Mouse (Mus musculus): ENCODE data around the gene C5ar2. TPM values are rescaled to one million over a fixed set of nuclear protein-coding genes. Genes with fewer than 3 reads are reported as not detected.
"Not testable (repeated sequence)": the region's sequence is repeated elsewhere in the genome, so short reads cannot be mapped to it uniquely, and the experiment has no call there.

The C5ar2 gene
- 1 to 10 TPM in 2 of 4 experiments, under 1 TPM in 2; 0.54 to 1.7 (median 1.1) TPM for total RNA-seq (2022)

DNA sequence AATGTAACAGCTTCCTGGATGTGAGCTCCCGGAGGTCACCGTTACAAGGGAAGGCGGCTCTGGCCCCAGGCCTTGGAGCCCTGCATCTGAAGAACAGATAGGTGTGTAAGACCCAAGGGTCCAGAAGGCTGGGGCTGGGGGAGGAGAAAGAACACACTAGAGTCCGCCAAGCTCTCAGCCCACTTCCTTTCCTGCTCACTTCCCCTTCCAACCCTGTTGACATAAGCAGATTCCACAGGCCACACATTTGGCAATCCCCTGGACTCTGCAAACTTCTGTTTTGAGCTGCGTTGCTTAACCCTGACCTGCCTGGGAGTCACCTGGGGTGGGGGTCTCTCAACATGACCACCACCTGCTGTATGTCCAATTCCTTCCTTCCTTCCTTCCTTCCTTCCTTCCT is at the start of gene C5ar2:
C5ar2 (minus strand) TSS at position 88 of the 400 bp plus-strand sequence.
- DNase-seq (ENCODE audit: low spot score in 2 of 2): no peak

DNA sequence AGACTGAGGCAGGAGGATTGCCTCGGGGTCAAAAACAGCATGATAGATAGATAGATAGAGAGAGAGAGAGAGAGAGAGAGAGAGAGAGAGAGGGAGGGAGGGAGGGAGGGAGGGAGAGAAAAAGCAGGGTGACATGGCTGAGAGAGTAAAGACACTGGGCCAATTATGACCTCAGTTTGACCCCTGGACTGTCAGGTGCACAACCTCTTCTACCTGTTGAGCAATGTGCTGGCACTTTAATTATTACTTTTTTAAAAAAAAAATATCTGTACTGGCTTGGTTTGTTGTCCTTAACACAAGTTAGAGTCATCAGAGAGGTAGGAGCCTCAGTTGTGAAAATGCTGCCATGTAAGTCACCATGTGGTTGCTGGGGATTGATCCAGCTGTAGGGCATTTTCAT is 43.8 kb upstream of the C5ar2 start:
- no peak for DNase-seq (ENCODE audit: low spot score in 2 of 2)

DNA sequence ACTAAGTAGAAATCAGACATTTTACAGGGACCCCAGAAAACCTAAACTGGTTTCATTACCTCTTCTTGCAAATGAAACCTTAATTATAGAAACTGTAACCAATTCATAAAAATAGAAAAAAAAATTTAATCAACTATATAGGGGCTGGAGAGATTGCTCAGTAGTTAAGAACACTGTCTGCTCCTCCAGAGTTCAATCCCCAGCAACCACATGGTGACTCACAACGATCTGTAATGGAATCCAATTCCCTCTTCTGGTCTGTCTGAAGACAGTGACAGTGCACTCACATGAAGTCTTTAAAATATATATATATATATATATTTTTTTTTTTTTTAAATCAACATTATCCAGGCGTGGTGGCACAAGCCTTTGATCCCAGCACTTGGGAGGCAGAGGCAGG is 43.1 kb upstream of the C5ar2 start:
- no peak for DNase-seq (ENCODE audit: low spot score in 2 of 2)

DNA sequence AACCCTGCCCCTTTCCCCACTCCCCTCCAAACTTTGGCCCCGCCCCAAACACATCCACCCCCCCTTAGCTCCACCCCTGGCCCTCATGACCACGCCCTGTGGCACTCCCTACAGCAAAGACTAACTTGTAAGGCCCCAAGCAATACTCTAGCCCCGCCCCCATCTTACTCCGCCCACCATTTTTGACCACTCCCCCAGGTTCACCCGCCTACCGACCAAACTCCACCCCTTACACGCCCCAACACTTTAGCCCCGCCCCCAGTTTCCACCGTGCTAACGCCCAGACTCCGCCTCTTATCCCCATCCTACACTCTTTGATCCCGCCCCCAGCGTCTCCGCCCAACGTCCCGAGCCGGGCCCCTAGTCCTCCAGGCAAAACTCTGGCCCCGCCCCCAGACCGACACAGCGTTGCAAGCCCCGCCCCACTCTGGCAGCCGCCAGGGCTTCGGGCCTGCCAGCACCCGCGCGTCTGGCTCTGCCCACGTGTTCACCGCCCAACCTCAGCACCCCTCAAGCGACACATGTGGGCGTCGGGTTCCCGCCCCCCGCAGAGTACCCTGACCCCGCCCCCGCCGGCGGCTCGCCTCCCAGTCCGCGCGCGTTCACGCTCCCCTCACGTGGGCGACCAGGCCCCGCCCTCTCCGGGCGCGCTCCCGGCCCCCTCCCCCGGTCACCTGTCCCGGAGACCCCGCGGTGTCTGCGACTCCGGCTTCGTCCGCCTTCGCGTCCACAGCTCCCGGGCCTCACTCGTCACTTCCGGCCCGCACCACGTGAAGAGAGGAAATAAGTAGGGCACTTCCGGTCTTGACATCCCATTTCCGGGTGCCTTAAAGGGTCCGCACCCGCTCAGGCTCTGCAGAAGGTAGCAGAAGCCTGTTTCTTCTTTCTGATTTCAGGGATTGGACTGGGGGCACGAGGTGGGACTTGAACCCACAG is 42.3 kb upstream of the C5ar2 start, which contains the start of gene Ccdc9:
Ccdc9 (minus strand) TSS at position 770 of the 936 bp plus-strand sequence.
- peak; percentile 99 for DNase-seq (ENCODE audit: low spot score in 2 of 2)

DNA sequence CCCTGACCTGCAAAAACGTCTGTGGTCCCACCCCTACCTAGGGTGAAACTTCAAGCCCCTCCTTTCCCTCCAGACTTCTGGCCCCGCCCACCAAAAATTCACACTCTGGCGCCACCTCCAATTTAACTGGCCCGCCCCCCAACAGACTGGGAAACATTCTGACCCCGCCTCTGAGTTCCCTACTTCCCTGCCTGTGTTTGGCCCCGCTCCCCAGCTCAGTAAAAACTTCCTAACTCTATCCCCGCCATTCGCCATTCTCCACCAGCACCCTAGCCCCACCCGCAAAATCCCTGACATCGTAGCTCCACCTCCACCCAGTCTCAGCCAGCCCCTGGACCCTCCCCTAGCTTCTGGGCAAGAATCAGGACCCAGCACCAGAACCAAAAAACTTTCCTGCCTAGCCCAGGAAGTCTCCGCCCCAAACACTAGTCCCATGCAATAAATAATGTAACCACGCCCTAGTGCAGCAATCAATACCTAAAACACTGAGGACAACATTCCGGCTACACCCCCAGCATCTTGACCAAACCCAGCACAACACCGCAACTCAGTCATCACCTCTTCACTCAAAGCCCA is 41.6 kb upstream of the C5ar2 start:
- peak; percentile 40 to 64 for DNase-seq (ENCODE audit: low spot score in 2 of 2)

DNA sequence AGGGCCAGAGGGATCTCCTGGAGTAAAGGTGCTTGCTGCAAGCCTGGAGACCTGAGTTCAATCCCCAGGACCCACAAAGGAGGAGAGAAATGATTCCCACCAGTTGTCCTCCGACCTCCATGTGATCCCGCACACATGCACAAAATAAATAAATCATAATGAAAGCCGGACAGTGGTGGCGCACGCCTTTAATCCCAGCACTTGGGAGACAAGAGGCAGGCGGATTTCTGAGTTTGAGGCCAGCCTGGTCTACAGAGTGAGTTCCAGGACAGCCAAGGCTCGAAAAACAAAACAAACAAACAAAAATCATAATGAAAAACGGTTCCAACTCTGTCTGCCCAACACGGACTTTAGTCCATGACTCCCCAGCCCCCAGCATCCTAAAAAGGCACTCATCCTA is 41.0 kb upstream of the C5ar2 start:
- no peak for DNase-seq (ENCODE audit: low spot score in 2 of 2)

DNA sequence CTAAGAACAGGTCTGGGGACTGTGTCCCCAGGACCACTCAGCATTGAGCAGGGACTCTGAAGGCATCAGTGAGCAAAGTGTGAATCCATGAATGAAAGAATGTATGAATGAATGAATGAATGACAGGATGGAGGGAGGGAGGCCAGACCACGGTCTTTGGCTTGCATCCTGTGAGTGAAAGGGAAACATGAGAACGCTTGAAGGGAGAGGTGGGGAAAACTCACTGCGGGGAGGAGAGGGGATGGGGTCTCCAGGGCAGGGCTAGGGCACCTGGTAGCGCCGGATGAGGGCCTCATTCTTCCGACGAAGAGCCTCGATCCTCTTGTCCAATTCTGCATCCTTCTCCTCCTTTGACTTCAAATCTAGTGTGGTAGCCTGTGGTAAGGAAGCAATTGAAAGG is 40.0 kb upstream of the C5ar2 start:
- no peak for DNase-seq (ENCODE audit: low spot score in 2 of 2)

DNA sequence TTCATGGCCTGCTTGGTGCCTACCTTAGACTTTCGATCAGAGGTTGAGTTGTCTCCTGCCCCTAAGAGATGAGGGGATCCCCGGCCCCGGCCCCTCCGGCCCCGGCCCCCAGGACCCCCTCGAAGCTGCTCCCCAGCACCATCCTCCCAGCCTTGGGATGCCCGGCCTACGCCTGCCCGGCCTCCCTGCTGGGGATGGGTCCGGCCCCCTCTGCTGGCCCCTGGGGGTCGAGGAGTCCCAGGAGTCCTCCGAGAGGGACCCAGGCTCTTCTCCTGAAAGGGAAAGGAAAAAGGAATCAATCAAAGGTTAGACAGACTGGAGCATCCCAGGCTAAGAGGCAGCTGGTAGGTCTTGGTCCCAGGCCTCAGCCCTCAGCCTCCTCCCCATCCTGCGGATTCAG is 38.4 kb upstream of the C5ar2 start:
- no peak for DNase-seq (ENCODE audit: low spot score in 2 of 2)

DNA sequence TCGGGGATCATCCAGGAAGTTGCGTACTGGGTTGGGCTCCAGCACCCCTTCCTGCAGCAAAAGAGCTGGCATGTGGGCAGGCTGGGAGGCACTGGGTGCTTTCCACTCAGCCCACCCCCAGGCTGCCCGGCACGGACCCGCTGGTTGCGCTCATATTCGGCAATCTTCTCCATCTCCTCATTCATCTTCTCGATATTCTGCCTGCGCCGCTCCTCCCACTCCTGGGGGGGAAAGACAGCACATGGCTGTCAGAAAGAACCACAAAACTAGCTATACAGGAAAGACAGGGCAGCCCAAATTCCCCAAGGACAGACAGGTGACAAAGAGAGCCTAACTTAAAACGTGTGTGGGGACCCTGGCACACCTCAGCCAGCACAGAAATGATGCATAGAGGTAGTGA is 36.8 kb upstream of the C5ar2 start:
- no peak for DNase-seq (ENCODE audit: low spot score in 2 of 2)

DNA sequence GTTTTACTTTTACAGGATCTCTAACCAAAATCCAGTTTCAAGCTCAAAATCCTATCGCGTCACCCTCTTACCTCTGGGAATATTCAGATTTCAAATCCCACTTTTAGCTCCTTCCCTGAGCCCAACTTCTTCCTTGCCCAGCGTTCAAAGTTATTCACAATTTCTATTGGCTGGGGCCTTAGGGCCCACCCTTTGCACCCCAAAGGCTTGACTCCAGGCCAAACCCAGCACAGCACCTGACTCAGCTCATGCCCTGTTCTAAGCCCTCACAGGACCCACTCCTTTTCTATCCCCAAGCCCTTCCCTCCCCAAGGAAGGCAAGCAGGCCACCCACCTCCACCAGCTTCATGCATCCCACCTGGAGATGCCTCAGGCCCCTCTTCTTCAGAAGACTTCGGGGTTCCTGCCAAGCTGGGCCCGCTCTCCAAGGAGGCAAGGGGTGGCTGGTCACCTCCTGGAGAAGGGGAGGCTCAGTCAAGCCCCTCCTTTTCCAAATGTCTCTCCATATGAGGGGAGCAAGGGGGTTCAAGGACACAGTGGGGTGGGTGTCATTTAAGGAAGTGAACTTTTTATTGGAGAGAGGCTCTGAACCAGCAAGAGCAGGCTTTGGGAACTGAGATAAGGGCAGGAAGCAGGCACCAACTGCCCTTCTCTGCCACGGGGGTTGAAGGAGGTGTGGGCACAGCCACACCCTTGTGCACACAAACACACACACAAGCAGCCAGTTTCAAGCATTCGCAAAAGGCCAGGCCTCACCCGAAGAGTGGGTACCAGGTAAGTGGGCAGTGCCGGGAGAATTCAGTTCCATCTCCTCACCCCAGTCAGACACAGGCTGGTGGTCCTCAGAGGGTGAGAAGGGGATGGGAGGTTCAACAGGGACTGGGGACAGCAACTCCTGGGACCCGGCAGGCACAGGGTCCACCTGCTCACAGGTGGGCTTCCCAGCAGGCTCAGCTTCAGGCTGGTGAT is 31.3 kb upstream of the C5ar2 start:
- no peak for DNase-seq (ENCODE audit: low spot score in 2 of 2)

DNA sequence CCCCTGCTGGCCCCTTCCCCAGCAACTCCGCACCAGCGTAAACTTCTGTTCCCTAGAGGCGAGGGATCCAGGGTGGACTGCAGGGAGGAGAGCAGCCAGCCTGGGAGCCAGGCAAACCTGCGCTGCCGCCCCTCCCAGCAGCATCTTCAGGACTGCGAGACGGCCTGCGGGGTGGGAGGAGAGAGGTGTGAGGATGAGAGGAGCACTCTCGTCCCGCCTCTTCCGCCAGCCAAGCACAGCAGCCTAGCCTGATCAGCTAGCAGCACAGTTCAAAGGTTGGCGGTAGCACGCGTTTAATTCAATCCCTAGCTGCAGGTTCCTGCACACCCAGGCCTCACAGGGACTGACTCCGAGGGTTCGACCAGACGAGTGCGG is 29.8 kb upstream of the C5ar2 start:
- DNase-seq (ENCODE audit: low spot score in 2 of 2): peak in 1 of 2 experiments; percentile 49

DNA sequence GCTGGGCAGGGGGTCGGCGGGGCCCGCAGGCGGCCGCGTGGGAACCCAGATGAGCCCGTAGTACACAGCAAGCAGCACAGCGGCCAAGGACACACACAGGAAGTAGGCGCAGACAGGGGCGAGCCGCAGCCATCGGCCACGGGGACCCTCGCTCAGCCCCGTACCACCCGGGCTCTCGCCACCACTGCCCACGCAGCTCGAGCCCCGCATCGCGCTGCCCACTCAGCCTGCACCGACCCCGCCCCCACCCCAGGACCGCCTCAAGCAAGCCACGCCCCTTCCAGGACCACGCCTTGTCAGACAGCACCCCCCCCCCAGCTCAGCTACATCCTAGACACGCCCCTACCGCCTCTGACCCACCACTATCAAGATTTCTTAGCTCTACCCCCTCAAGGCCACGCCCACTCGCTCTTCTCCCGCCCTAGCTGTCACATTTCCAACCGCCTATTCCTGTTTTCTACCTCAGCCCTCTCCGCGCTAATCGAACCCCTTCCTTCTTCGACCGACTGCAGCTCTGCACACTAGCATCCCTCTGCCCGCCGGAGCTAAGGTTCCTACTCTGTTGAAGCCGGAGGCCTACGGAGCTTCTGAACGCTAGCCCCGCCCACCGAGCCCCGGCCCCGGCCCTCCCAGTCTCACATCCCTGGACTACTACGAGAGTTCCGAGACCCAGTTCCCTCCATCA is 29.3 kb upstream of the C5ar2 start, which contains the start of gene Inafm1:
Inafm1 (minus strand) TSS at position 537 of the 685 bp plus-strand sequence.
- DNase-seq (ENCODE audit: low spot score in 2 of 2): peak; percentile 78 to 82

DNA sequence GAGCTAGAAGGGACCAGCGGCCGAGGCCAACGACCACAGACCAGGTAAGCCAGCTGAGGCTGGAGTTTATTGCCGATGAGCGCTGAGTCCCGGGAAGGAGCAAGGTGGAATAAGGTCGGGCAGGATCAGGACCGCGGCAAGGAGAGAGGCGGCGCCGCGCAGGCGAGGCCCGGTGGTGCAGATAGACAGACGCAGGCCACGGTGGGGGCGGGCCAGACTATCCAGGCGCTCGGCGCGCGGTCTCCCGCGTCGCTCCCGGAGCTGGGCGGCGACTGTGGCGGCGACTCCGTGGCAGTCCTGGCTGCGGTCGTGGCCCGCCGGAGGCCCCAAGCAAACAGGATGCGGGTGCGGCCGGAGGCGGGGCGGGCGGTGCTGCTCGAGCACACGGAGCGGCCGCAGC is 28.7 kb upstream of the C5ar2 start:
- DNase-seq (ENCODE audit: low spot score in 2 of 2): peak; percentile 42 to 54

DNA sequence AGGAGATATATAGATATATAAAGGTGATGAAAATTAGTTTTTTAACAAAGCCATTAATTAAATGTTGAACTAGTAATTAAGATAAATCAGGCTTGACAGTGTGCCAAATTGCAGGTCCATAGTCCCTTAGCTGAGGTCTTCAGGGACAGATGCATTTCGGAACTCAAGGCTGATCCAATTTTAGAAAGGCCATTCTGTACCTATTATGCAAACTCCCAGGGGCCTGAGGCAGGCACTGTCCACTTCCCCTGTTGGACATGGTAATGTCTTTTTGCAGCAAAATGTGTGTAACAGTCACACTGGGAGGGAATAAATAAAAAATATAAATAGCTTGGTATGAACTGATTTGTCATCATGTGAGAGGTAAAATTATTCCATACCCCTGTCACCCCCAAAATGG is 27.2 kb upstream of the C5ar2 start:
- DNase-seq (ENCODE audit: low spot score in 2 of 2): no peak

DNA sequence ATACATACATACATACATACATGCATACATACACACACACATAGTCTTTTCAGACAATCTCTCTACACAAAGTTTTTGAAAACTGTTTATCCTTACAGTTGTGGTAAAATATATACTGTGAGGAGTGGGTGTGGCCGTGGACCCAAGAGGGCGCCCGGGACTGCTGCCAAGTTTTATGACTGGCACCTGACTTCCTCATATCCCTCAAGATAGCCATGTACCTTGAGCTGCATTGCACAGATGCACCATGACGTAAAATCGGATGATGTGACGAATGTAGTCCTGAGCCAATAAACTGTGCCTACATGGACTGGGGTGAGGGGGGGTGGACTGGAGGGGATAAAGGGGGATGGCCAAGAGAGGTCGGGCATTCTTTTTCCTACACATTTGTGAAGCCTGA is 22.6 kb upstream of the C5ar2 start:
- not testable (repeated sequence) for DNase-seq (ENCODE audit: low spot score in 2 of 2)

DNA sequence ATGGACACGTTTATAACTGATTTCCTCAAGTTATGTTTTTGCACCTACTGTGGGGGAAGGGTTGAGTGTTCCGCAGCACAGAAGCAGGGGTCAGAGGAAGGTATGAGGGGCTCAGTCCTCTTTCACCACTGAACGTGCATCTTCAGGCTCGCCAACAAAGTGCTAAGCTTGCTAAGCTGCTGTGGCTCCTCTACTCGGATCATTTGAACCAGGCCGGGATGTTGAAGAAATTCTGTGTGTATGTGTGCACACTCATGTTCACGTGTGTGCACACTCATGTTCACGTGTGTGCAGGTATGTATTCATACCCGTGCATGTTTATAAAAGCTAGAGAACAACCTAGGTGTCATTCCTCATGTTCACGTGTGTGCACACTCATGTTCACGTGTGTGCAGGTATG is 21.9 kb upstream of the C5ar2 start:
- DNase-seq (ENCODE audit: low spot score in 2 of 2): no peak

DNA sequence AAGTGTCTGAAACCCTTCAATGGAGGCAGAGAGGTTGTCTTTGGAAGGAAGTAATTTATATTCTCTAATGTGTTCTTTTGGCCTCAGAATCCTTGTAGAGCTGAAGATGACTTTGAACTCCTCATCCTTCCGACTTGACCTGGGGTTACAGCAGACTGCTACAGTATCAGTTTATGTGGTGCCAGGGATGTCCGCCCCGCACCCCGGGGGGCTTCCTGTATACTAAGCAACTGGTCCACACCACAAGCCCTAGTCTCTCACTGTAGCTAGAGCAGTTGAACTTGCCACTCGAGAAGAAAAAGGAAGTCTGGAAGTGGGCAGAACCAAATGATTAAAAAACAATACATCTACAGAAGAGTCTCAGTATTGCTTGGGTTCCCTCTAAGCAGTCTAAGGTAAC is 19.9 kb upstream of the C5ar2 start:
- no peak for DNase-seq (ENCODE audit: low spot score in 2 of 2)

DNA sequence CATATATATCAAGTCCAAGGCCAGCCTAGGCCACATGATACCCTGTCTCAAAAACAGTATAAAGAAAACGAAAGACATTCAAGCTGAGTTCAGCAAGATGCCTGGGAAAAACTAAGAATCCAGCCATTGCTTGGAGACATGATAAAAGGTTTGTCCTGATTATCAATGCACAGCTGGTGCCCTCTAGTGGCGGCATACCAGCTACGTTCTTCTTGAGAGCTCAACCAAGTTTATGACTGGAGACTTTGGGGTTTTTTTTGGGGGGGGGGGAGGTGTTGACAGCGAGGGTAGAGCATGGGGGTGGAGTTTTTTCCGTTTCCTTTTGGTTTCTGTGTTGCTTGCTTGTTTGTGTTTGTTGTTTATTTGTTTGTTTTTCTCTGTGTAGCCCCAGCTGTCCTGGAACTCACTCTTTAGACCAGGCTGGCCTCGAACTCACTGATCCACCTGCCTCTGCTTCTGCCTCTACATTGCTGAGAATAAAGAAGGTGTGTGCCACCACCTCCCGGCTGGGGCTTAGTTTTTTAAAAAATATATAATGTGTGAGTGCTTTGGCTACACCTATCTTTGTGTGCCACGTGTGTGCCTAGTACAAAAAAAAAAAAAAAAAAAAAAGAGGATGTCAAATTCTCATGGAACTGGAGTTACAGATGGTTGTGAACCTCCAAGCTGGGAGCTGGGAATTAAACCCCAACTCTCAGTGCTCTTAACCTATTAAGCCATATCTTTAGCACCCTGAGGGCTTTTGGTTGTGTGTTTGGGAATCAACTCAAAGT is 19.2 kb upstream of the C5ar2 start:
- DNase-seq (ENCODE audit: low spot score in 2 of 2): peak; percentile 36 to 81

DNA sequence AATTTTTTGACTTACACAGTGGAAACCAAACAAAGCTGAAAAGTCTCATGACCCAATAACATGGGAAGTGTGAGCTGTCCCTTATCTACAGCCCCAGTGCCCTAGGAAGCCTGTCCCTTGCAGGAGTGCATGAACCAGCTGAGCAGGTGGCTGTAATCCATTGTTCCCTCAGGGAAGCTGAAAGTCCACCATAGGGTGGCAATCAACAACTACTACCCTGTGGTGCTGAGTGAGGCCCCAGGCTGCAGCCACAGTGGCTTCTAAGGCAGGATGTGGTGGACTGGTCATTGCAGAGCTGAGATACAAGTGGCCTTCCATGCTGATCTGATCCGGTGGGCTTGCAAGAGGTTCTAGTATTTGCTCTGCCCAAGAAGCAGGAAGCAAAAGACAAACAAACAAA is 17.1 kb upstream of the C5ar2 start:
- DNase-seq (ENCODE audit: low spot score in 2 of 2): no peak

DNA sequence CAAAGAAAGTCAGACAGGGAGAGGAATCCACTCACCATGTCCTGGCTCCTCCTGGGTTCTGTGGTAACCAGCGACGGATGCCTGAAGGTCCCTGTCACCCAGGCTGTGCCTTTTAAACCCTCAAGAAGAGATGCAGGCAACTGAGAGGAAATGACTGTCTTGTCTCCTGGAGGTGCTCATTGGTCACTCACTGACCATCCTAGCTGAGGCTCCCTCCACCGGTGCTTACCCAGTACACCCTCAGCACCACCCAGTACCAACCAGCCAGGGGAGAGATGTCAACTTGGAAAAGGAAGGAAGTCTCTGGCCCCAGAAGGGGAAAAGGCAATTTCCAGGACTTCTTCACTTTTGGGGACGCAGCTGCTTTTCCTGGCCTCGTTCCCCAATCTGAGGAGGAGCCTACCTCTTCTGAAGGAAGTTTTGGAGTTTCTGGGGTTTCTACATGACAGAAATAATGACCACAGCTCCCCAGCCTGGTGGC is 15.2 kb upstream of the C5ar2 start, which contains the start of gene C5ar1:
C5ar1 (minus strand) TSS at position 431 of the 481 bp plus-strand sequence.
- DNase-seq (ENCODE audit: low spot score in 2 of 2): no peak
